Mouse (Mus musculus): ENCODE measurements around the gene Olfr853. TPM values are rescaled to one million over a fixed set of nuclear protein-coding genes. Genes with fewer than 3 reads are reported as not detected.

Gene Olfr853
- not detected for total RNA-seq (2021)

DNA sequence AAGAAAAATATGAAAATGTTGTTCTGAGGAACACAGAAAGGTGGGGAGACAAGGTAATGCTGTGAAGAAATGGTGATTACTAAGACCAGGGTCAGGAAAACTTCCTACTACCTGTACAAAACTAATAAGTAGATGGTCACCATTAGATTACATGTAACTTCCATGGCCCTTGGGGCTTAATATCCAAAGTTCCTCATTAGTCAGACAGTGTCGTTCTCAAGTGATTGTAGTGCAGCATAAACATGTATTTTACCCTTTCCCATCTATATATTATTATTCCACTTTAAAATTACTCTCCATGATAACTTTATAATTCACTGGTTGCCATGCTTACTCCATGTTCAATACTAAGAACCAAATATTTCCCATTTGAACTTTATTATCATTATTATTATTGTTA is at the start of gene Olfr853:
Olfr853 (minus strand) TSS at position 101 of the 400 bp plus-strand sequence.
- intact Hi-C loops (cut with DNase I), result no loop called here
- DNase-seq, result no peak

GRCm38 (mm10) chr9:19582317-19582716 is 41.4 kb upstream of the Olfr853 start, which contains the start of gene Olfr855:
Gene Olfr855, plus strand, starts transcription at chr9:19582617.
- intact Hi-C loops (cut with DNase I), result no loop called here
- no peak for DNase-seq

- intact Hi-C loops (cut with DNase I), result no loop called here
- DNase-seq, result no peak
Observed at GRCm38 (mm10) chr9:19567282-19567681, 26.4 kb upstream of the Olfr853 start, which contains the start of gene Olfr854. Gene Olfr854, minus strand, starts transcription at chr9:19567382.

- DNase-seq, result no peak
- intact Hi-C loops (cut with DNase I), result no loop called here
Observed at GRCm38 (mm10) chr9:19492995-19493394, 47.9 kb downstream of the Olfr853 start, which contains the start of gene Olfr851. Gene Olfr851, plus strand, starts transcription at chr9:19493295.

Other genes with a start within 250 kb of the Olfr853 start
- gene Olfr844, start 224.7 kb downstream of the Olfr853 start, total RNA-seq (2021), result not detected
- gene Olfr845, start 204.6 kb downstream of the Olfr853 start, total RNA-seq (2021), result not detected
- not detected for gene Olfr846, start 177.1 kb downstream of the Olfr853 start, total RNA-seq (2021)
- not detected for gene Olfr847, start 162.4 kb downstream of the Olfr853 start, total RNA-seq (2021)
- gene Olfr849, start 100.8 kb downstream of the Olfr853 start, total RNA-seq (2021), result not detected
- not detected for gene Olfr850, start 62.8 kb downstream of the Olfr853 start, total RNA-seq (2021)
- not detected for gene Olfr851, start 47.8 kb downstream of the Olfr853 start, total RNA-seq (2021)
- not detected for gene Olfr854, start 26.3 kb upstream of the Olfr853 start, total RNA-seq (2021)
- gene Olfr855, start 41.5 kb upstream of the Olfr853 start, total RNA-seq (2021), result not detected
- gene Zfp317, start 81.0 kb upstream of the Olfr853 start, total RNA-seq (2021), result 10 to 100 TPM; 26.7 to 28.0 TPM
- not detected for gene Olfr857, start 168.4 kb upstream of the Olfr853 start, total RNA-seq (2021)
- gene Olfr58, start 239.2 kb upstream of the Olfr853 start, total RNA-seq (2021), result not detected

All from left cerebral cortex, postnatal 4 days (tissue).